Mouse (Mus musculus) spleen, adult 12 weeks (tissue): Measurements from ENCODE around the gene Akap11.

ENCODE experiments used
- DNase-seq: peaks from one replicate; pipeline ENCODE4 v3.0.0; 2022; ENCODE audit warnings: low spot score

The Akap11 gene

GRCm38 (mm10) chr14:78448017-78448416 lies 88.6 kb downstream of the Akap11 start:
- DNase-seq: no peak

GRCm38 (mm10) chr14:78447542-78447941 lies 89.1 kb downstream of the Akap11 start:
- no peak for DNase-seq
